Mouse (Mus musculus): ENCODE measurements around the gene Spaar. TPM values are rescaled to one million over a fixed set of nuclear protein-coding genes. Genes with fewer than 3 reads are reported as not detected.

Spaar gene
- polyA plus RNA-seq, 1 experiment, result 0.02 TPM

DNA sequence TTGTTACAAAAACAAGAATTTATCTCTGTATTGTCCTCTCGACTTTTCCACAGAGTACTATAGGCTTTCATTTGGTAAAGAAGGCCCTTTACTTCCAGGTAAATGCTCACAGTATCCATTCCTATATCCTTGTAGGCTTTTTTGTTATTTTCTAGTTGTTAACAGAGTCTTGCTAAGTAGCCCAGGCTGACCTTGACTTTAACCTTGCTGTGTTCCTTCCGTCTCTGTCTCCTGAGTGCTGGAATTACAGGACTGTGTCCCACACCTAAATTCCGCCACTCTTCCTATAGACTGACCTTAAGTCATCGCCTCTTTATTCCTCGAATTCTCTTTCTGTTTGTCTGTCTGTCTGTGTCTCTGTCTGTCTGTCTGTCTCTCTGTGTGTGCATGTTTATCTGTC is 38.5 kb downstream of the Spaar start:
- TF ChIP-seq MYOG (IDR thresholded peaks at IDR 0.05; ENCODE audit: control insufficient read depth in 1 of 3, insufficient read depth in 1 of 3, insufficient read length in 2 of 3, low read depth in 2 of 3) (no peak), POLR2A (IDR thresholded peaks at IDR 0.05; ENCODE audit: insufficient read length, low read depth) (no peak), TCF3 (IDR thresholded peaks at IDR 0.05; ENCODE audit: insufficient read length, low read depth) (no peak), POLR2AphosphoS2 (IDR thresholded peaks at IDR 0.05; ENCODE audit: insufficient read length, low read depth) (no peak), TCF12 (IDR thresholded peaks at IDR 0.05; ENCODE audit: insufficient read depth, poor library complexity, severe bottlenecking) (no peak), MYOD1 (IDR thresholded peaks at IDR 0.05; ENCODE audit: control insufficient read depth in 1 of 3, insufficient read length in 2 of 3, low read depth in 2 of 3) (no peak), USF1 (IDR thresholded peaks at IDR 0.05; ENCODE audit: low read depth) (no peak), REST (IDR thresholded peaks at IDR 0.05; ENCODE audit: insufficient read depth, insufficient read length) (no peak), E2F4 (IDR thresholded peaks at IDR 0.05; ENCODE audit: insufficient read depth) (no peak), SRF (IDR thresholded peaks at IDR 0.05; ENCODE audit: control insufficient read depth, insufficient read length, low read depth) (no peak), MAX (IDR thresholded peaks at IDR 0.05; ENCODE audit: low read depth) (no peak), CEBPB (IDR thresholded peaks at IDR 0.05; ENCODE audit: insufficient read depth, poor library complexity, severe bottlenecking) (no peak)
- Histone ChIP-seq H3ac (ENCODE audit: control insufficient read depth, insufficient read length) (no peak overlapping the region), H3K36me3 (ENCODE audit: control insufficient read depth, insufficient read depth) (no peaks in the 10 kb centered on the region), H3K4me2 (ENCODE audit: low read depth) (no peak overlapping the region), H3K27me3 (ENCODE audit: control insufficient read depth, insufficient read depth, insufficient read length) (peaks cover 29% of the 10 kb centered on the region), H3K4me3 (no peak overlapping the region), H3K79me2 (ENCODE audit: control insufficient read depth, insufficient read depth) (no peaks in the 10 kb centered on the region)

DNA sequence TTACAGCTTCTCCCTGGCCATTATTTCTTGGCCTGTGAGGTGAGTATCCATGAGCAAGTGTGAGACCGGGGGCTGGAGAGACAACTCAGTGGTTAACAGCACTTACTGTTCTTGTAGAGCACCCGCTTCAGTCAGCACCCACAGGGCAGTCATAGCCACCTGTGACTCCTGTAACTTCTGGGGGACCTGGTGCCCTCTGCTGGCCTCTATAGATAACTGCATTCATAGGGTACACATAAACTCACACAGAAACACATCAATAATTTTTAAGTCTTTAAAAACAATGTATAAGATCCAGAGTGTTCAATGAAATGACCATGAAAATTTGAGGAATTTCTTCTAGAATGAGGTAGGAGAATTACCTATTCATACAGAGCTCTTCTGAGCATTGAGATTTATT is 39.5 kb downstream of the Spaar start:
- Histone ChIP-seq H3K4me3 (no peak overlapping the region), H3K79me2 (ENCODE audit: control insufficient read depth, insufficient read depth) (no peaks in the 10 kb centered on the region), H3K27me3 (ENCODE audit: control insufficient read depth, insufficient read depth, insufficient read length) (peaks cover 29% of the 10 kb centered on the region), H3K36me3 (ENCODE audit: control insufficient read depth, insufficient read depth) (no peaks in the 10 kb centered on the region), H3ac (ENCODE audit: control insufficient read depth, insufficient read length) (no peak overlapping the region), H3K4me2 (ENCODE audit: low read depth) (no peak overlapping the region)
- no peak for TF ChIP-seq E2F4 (IDR thresholded peaks at IDR 0.05; ENCODE audit: insufficient read depth)
- TF ChIP-seq USF1 (IDR thresholded peaks at IDR 0.05; ENCODE audit: low read depth), result no peak
- no peak for TF ChIP-seq CEBPB (IDR thresholded peaks at IDR 0.05; ENCODE audit: insufficient read depth, poor library complexity, severe bottlenecking)

DNA sequence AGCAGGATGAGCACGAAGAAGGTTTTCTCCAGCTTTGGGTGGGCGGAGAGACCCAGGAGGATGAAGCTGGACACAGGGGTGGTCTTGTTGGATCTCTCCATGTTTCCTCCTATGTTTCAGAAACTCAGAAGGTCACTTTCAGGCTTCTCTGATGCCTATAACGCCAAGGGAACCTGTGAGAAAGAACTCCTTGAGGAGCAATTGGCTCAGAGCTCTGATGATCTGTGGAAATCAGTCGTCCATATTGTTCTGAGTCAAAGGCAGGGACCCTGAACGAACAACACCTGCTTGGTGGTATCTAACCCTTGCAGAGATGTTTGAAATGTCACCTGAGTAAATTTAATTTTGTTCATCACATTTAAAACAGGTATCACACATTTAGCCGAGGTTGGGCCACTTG is 41.1 kb downstream of the Spaar start, which contains the start of gene Olfr159:
Gene Olfr159, minus strand, starts transcription at position 101 of the 400 bp plus-strand sequence.
- H3K27me3 ChIP-seq (ENCODE audit: control insufficient read depth, insufficient read depth, insufficient read length), result peaks cover 29% of the 10 kb centered on the region
- H3K36me3 ChIP-seq (ENCODE audit: control insufficient read depth, insufficient read depth), result no peaks in the 10 kb centered on the region
- TF ChIP-seq CEBPB (IDR thresholded peaks at IDR 0.05; ENCODE audit: insufficient read depth, poor library complexity, severe bottlenecking), result no peak
- no peak for TF ChIP-seq REST (IDR thresholded peaks at IDR 0.05; ENCODE audit: insufficient read depth, insufficient read length)
- TF ChIP-seq MAX (IDR thresholded peaks at IDR 0.05; ENCODE audit: low read depth), result no peak
- no peak for TF ChIP-seq USF1 (IDR thresholded peaks at IDR 0.05; ENCODE audit: low read depth)
- no peak for TF ChIP-seq TCF12 (IDR thresholded peaks at IDR 0.05; ENCODE audit: insufficient read depth, poor library complexity, severe bottlenecking)
- no peak for TF ChIP-seq MYOD1 (IDR thresholded peaks at IDR 0.05; ENCODE audit: control insufficient read depth in 1 of 3, insufficient read length in 2 of 3, low read depth in 2 of 3)
- TF ChIP-seq MYOG (IDR thresholded peaks at IDR 0.05; ENCODE audit: control insufficient read depth in 1 of 3, insufficient read depth in 1 of 3, insufficient read length in 2 of 3, low read depth in 2 of 3), result no peak
- no peak for TF ChIP-seq TCF3 (IDR thresholded peaks at IDR 0.05; ENCODE audit: insufficient read length, low read depth)
- TF ChIP-seq SRF (IDR thresholded peaks at IDR 0.05; ENCODE audit: control insufficient read depth, insufficient read length, low read depth), result no peak
- TF ChIP-seq POLR2A (IDR thresholded peaks at IDR 0.05; ENCODE audit: insufficient read length, low read depth), result no peak
- TF ChIP-seq E2F4 (IDR thresholded peaks at IDR 0.05; ENCODE audit: insufficient read depth), result no peak
- TF ChIP-seq POLR2AphosphoS2 (IDR thresholded peaks at IDR 0.05; ENCODE audit: insufficient read length, low read depth), result no peak
- no peak within 1 kb of the TSS for H3K4me3 ChIP-seq
- no peak within 1 kb of the TSS for H3K4me2 ChIP-seq (ENCODE audit: low read depth)
- H3ac ChIP-seq (ENCODE audit: control insufficient read depth, insufficient read length), result no peak within 1 kb of the TSS
- H3K79me2 ChIP-seq (ENCODE audit: control insufficient read depth, insufficient read depth), result no peaks in the 10 kb centered on the region

DNA sequence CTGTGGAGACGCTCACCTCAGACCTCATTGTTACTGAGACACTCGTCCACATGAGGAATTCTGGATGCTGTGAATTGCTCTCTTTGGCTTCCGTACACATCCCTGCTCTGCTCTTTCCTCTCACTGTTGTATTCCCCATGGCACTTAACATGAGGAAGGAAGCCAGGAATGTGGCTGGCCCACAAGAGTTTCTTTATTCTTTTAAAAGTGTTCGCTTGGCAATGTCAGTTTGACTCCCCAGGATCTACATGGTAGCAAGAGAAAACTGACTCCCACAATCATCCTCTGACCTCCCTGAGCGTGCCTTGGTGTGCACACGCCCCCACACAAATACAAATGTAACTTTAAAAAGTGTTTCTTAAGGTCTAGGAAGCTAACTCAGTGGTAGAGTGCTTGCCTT is 41.8 kb downstream of the Spaar start:
- Histone ChIP-seq H3K4me3 (no peak overlapping the region), H3K4me2 (ENCODE audit: low read depth) (no peak overlapping the region), H3ac (ENCODE audit: control insufficient read depth, insufficient read length) (no peak overlapping the region), H3K36me3 (ENCODE audit: control insufficient read depth, insufficient read depth) (no peaks in the 10 kb centered on the region), H3K27me3 (ENCODE audit: control insufficient read depth, insufficient read depth, insufficient read length) (peaks cover 29% of the 10 kb centered on the region), H3K79me2 (ENCODE audit: control insufficient read depth, insufficient read depth) (no peaks in the 10 kb centered on the region)
- TF ChIP-seq MYOD1 (IDR thresholded peaks at IDR 0.05; ENCODE audit: control insufficient read depth in 1 of 3, insufficient read length in 2 of 3, low read depth in 2 of 3) (no peak), REST (IDR thresholded peaks at IDR 0.05; ENCODE audit: insufficient read depth, insufficient read length) (no peak), TCF3 (IDR thresholded peaks at IDR 0.05; ENCODE audit: insufficient read length, low read depth) (no peak), MYOG (IDR thresholded peaks at IDR 0.05; ENCODE audit: control insufficient read depth in 1 of 3, insufficient read depth in 1 of 3, insufficient read length in 2 of 3, low read depth in 2 of 3) (no peak), MAX (IDR thresholded peaks at IDR 0.05; ENCODE audit: low read depth) (no peak), CEBPB (IDR thresholded peaks at IDR 0.05; ENCODE audit: insufficient read depth, poor library complexity, severe bottlenecking) (no peak), POLR2AphosphoS2 (IDR thresholded peaks at IDR 0.05; ENCODE audit: insufficient read length, low read depth) (no peak), E2F4 (IDR thresholded peaks at IDR 0.05; ENCODE audit: insufficient read depth) (no peak), TCF12 (IDR thresholded peaks at IDR 0.05; ENCODE audit: insufficient read depth, poor library complexity, severe bottlenecking) (no peak)

DNA sequence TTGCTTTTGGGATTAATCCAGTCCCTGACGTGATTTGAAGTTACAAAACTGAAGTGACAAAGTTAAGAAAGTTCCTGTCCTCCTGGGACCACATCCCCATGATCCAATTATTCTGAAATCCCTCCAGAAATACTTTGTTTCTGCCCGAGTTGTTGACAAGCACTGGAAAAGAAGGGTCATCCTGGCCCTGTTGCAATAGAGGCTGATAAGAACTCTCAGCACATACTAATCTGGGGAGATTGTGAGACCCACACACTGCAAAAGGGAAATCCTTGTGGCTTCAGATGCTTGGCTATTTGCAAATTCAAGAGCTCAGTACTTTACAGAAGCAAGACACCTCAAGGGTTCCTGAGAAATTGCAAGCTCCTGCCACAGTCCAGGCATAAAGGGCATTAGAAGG is 42.5 kb downstream of the Spaar start:
- Histone ChIP-seq H3K79me2 (ENCODE audit: control insufficient read depth, insufficient read depth) (no peaks in the 10 kb centered on the region), H3K4me3 (no peak overlapping the region), H3K36me3 (ENCODE audit: control insufficient read depth, insufficient read depth) (no peaks in the 10 kb centered on the region), H3ac (ENCODE audit: control insufficient read depth, insufficient read length) (no peak overlapping the region), H3K27me3 (ENCODE audit: control insufficient read depth, insufficient read depth, insufficient read length) (peaks cover 29% of the 10 kb centered on the region), H3K4me2 (ENCODE audit: low read depth) (no peak overlapping the region)
- TF ChIP-seq MYOD1 (IDR thresholded peaks at IDR 0.05; ENCODE audit: control insufficient read depth in 1 of 3, insufficient read length in 2 of 3, low read depth in 2 of 3) (no peak), CEBPB (IDR thresholded peaks at IDR 0.05; ENCODE audit: insufficient read depth, poor library complexity, severe bottlenecking) (no peak), TCF12 (IDR thresholded peaks at IDR 0.05; ENCODE audit: insufficient read depth, poor library complexity, severe bottlenecking) (no peak), SRF (IDR thresholded peaks at IDR 0.05; ENCODE audit: control insufficient read depth, insufficient read length, low read depth) (no peak), MAX (IDR thresholded peaks at IDR 0.05; ENCODE audit: low read depth) (no peak)

All from myocyte (in vitro differentiated cells).